Mouse (Mus musculus) ES-Bruce4 (cell line): ENCODE results near the gene Dclk1.

Experiments used
- CTCF ChIP-seq: IDR thresholded peaks from one replicate; pipeline ENCODE4 v1.8.1; 2011; ENCODE audit warnings: low read depth, low read length
- EP300 ChIP-seq: IDR thresholded peaks from 2 replicates; pipeline ENCODE4 v1.6.1; 2011; ENCODE audit warnings: low read depth, low read length; ENCODE audit not compliant: insufficient read depth
- POLR2A ChIP-seq: IDR thresholded peaks from one replicate; pipeline ENCODE4 v1.8.1; 2011; ENCODE audit warnings: low read length; ENCODE audit not compliant: insufficient read depth

DNA sequence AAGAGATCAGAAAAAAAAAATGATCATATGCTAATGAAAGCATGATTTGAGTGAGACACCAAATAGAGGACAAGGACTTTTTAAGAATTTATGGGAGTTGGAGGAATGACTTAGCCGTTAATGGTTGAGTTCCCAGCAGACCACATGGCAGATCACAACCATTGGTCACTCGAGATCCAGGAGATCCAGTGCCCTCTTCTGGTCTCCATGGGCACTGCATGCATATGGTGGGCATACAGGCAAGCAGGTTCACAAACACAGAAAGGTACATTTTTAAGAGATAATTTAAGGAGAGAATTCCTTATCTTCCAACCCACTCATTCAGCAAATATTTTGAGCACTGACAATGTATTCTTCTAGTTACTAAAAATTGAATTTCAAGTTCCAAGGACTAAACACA lies 207.0 kb downstream of the Dclk1 start:
- TF ChIP-seq CTCF, result peak; percentile 3
- no peak for TF ChIP-seq POLR2A
- no peak for TF ChIP-seq EP300
